ENCODE assay signal across 15 mouse cellular contexts in the genomic region with DNA sequence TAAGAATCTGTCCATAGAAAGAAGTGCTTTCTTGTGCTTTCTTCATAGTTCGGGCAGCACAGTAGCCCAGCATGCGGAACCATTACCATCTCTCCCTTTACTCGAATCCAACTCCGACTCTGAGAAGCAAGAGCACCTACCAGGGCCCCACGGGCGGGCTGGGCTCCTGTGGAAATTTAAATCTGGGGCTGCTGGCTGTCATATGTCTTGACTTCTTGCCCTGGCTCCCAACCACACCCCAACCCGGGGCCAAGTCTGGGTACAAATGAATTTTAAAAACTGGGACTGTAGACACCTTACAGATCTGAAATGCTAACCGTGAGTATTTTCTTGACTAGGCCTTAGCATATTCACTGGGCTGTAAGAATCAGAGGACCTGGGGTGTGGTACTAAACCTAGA. TPM values are rescaled to one million over a fixed set of nuclear protein-coding genes. Genes with fewer than 3 reads are reported as not detected.
"Had no signal": no experiment of that assay in that cellular context is flagged by ENCODE, and none has a peak within 500 bp of the region (broad histone marks: within the 10 kb centered on the region; RNA-seq: fewer than 3 reads in every experiment).

No protein-coding gene starts in this region.

- H3K27ac ChIP-seq: layer of hippocampus, adult 2 months; limb, embryonic 12.5 days; liver, embryonic 13.5 days; lung, embryonic 15.5 days; neural tube, embryonic 13.5 days; stomach, embryonic 15.5 days had no signal

- H3K9me3 ChIP-seq: limb, embryonic 12.5 days; liver, embryonic 13.5 days; lung, embryonic 15.5 days; neural tube, embryonic 13.5 days; stomach, embryonic 15.5 days had no signal

- H3K4me3 ChIP-seq: layer of hippocampus, adult 2 months; limb, embryonic 12.5 days; liver, embryonic 13.5 days; lung, embryonic 15.5 days; neural tube, embryonic 13.5 days; stomach, embryonic 15.5 days had no signal

- H3K9ac ChIP-seq: limb, embryonic 12.5 days; liver, embryonic 13.5 days; liver, postnatal 0 days; lung, embryonic 15.5 days; stomach, embryonic 15.5 days had no signal

- H3K4me1 ChIP-seq: liver, embryonic 13.5 days; stomach, embryonic 15.5 days had no signal

- ATAC-seq: liver, postnatal 0 days had no signal

- H3K4me2 ChIP-seq: liver, embryonic 13.5 days; lung, embryonic 15.5 days; neural tube, embryonic 13.5 days; stomach, embryonic 15.5 days had no signal

- H3K36me3 ChIP-seq: limb, embryonic 12.5 days; liver, embryonic 13.5 days; lung, embryonic 15.5 days; neural tube, embryonic 13.5 days; stomach, embryonic 15.5 days had no signal

- DNase-seq: kidney, adult 18-20 months; kidney, postnatal 10 days; kidney, postnatal 4 days; liver; liver, embryonic 13.5 days; liver, postnatal 0 days; lung, postnatal 14 days; right cerebral cortex, postnatal 14 days; thymus, postnatal 4 days had no signal

RNA-seq across cellular contexts. Expression of gene Cdh22, which starts 18.6 kb away (rescaled TPM):
- total RNA-seq: megakaryocyte-erythroid progenitor cell, adult 5-6 weeks had no signal
- polyA plus RNA-seq: liver, embryonic 13.5 days; liver, postnatal 0 days had no signal
